Mouse (Mus musculus) frontal cortex, postnatal 36 days (tissue): Measurements from ENCODE around the gene Fbxl18.
"Not testable (repeated sequence)": the region's sequence is repeated elsewhere in the genome, so short reads cannot be mapped to it uniquely, and the experiment has no call there.

Experiments
- DNase-seq, 2 experiments: peaks; one replicate each; pipeline ENCODE4 v3.0.0; 2022; ENCODE audit warnings: low spot score in 2 of 2

Fbxl18 gene

DNA sequence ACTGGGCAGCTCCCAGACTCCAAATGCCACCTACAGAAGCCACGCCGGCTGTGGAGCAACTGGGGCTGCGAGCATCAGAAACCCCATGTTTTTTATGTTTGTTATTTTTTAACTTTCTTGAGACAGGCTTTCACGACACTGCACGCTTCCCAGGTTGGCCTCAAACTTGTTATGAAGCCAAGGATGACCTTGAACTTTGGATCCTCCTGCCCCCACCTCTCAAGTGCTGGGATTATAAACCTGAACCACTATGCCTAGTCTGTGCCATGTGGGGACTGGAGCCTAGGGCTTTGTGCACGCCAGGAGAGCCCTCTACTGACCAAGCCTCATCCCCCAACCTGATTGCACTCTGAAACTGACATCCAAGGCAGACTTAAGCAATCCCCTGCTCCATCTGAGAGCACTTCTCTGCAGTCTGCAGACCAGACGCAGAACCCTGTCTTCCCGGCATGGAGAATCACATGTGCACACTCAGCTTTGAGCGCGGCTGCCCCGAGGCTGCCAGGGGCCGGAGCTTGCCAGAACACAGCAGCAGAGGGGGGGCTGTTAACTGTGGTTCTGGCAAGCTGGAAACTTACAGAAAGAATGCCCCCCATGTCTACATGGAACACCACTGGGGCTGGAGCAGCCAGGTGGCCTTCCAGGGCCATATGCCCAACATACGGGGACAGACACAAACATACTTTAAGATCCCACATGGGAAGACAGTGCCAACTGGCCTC lies 20.3 kb downstream of the Fbxl18 start:
- no peak for DNase-seq

DNA sequence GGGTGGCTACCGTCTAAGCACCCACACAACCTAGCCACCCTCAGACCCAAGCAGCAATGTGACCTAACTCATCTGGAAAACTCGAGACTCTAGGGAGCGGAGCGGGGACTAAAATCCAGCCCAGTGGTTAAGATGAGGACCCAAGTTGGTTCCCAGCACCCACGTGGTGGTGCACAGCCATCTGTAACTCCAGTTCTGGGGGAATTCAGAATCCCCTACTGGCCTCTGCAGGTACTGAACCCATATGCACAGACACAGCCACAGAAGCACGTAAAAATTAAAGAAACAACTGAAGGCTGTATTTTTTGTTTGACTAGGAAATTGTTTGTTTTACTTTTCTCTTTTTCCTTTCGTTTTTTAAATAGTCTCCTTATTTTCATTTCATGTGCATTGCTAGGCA lies 21.5 kb downstream of the Fbxl18 start:
- no peak for DNase-seq

DNA sequence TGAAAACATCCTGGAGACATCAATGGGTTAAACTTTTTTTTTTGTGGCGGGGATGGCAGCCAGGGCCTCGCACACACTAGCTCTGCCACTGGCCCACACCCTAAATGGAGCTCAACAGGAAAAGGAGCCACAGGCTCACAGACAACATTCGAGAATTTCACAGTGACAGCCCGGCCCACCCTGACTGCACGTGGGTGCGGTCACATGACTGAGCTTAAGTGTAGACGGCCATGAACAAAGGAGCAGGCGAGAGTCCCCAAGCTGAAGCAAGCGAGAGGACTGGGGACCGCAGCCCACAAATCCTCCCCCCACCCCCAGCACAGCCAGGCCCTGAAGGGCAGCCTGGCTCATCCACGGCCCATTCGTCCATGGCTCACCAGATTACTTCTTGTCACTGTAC lies 23.5 kb downstream of the Fbxl18 start:
- DNase-seq, result no peak

DNA sequence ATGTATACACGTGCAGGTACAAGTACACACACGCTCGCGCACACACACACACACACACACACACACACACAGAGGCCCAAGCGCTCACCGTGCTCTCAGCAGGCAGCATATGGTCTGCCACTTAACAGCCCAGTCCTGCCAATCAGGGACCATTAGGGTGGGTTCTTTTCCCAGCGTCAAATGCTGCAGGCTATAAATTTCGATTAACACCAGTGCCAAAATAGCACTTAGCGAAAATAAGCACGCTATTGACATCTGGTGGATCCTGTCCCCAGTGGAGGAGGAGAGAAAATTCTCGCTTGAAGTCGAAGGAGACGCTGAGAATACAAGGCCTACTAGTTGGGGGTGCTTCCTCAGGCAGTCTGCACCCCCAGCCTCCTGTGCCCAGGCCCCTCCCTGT lies 25.8 kb downstream of the Fbxl18 start:
- DNase-seq, result peak in 1 of 2 experiments; percentile 26

DNA sequence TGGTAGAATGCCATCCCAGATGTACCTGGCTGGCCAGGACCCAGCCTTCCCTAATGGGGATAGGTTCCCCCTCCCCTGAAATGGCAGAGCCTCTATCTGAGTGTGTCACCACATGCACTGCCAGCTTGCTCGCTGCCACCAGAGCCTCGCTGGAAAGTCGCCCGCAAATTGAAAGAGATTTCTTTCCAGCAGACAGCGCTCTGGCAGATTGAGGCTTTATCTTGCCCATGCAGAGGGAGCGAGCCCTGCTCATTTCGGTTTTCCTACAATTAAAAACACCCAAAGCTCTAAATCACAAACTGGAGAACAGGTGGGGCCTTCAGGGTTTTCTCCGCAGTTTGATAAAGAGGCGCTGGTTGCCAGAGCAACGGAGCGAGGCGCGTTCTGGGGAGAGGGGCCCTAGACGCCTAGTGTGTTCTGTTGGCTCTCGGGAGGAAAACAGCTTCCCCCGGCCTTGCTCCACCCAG lies 37.4 kb downstream of the Fbxl18 start:
- peak; percentile 54 to 83 for DNase-seq

DNA sequence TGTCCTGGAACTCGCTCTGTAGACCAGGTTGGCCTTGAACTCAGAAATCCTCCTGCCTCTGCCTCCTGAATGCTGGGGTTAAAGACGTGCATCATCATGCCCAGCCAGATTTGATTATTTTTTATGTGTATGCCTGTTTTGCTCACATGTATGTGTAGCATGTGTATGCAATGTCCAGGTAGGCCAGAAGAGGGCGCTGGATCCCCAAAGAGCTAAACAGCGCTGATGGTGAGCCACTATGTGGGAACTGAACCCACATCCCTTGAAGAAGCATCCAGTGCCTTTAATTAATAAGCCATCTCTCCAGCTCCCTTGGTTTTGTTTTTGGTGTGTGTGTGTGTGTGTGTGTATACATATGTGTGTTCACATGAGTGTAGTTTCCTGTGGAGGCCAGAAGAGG lies 38.8 kb downstream of the Fbxl18 start:
- no peak for DNase-seq

DNA sequence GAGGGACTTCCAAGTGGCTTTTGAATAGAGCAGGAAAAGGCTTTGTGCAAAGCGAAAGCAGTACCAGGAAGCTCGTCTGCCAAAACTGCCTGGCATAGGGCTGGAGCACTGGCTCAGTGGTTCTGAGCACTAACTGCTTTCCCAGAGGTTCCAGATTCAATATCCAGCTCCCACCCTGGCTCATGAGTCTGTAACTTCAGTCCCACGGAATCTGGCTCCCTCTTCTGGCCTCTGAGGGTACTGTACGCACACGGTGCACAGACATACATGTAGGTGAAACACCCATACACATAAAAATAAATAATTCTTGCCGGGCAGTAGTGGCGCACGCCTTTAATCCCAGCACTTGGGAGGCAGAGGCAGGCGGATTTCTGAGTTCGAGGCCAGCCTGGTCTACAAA lies 40.3 kb downstream of the Fbxl18 start:
- DNase-seq, result peak in 1 of 2 experiments; percentile 43

DNA sequence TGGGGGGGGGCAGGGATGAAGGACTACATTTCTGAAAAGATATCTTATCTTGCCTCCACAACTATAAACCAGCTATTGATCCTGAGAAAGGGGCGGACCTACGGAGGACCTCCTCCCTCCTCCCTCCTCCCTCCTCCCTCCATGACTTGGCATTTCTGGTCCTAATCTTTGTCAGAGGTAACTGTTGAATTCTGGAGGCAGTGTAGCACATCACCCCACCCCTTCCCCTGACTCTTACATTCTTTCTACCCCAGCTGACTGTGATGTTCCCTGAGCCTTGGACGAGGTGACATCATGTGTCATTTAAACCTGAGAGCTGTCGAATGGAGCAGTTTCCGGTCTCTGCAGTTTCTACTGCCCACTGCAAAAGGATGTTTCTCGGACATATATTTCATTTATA lies 41.6 kb downstream of the Fbxl18 start:
- no peak for DNase-seq

DNA sequence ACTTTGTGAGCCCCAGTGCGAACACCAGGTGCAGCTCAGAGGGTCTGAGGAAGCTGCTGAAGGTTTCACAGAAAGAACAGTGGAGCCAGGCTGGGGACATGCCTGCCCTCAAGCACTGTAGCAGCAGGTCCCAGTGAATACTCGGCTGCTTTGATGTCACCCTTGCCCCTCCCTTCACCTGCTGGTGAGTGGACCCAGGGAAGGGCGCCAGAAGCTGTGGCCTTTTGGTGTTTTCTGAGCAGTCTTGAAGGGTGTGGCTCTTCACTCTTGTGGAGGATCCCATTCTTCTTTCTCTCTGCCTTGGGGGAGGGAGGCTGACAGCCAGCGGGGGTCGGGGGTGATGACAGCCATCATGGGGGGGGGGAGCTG lies 43.6 kb downstream of the Fbxl18 start:
- no peak for DNase-seq

DNA sequence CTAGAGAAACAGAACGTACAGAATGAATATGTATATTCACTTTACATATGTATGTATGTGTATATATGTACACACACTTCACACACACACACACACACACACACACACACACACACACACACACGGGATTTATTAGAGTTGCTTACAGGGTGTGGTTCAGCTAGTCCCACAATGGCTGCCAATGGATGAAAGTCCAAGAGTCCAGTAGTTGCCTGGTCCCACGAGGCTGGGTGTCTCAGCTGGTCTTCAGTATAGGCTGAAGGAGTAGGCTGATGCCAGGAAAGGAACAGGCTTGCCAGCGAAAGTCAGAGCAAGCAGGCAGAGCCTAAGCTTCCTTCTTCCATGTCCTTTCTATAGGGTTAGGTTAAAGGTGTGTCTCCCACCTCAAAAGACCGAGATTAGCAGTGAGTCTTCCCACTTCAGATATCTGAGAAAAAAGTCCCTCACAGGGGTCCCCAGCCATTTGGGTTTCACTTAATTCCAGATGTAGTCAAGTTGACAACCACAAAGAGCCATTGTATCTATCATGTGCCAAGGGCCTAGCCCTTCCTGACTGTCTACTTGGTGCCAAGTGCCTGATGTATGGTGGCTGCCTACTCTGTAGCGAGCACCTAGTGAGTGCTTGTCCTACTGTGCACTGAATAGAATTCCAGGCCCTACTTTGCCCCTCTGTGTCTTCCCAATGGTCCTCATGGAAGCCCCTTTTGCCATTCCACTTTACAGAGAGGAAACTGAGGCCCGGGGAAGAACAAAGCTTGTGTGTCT lies 44.1 kb downstream of the Fbxl18 start:
- DNase-seq, result no peak

DNA sequence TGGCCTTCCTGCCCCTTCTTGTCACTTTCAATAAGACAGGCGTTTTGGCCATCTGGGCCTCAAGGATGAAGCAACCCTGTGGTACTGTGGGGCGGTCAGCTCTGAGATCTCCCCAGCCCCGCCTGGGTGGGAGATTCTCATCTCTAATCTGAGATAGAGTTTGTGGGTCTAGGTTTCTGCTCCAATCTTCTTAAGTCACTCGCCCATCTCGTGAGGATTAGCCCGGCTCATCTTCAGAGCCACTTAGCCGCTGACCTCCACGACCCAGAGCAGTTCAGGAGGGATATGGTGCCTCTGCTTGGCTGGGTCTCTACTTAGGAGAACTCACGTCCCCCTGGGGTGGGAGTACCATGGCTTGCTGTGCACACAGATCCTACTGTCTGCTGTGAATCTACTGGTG lies 44.7 kb downstream of the Fbxl18 start:
- DNase-seq, result no peak

DNA sequence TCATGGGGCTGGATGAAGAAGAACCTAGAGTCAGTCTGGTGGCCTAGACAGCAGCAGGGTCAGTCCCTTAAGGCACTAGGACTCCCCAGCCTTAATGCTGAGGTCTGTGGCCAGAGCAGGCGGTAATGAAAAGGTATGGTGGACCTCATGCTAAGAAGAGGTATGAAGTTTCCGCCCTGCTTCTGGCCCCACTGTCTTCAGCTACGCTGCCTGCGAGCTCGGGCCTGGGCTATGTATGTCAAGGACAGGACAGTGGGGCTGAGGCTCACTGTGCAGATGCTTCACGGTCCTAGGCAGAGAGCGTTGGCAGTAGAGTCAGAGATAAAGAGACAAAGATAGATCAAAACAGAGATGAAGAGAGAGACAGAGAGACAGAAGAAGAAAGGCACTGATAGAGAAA lies 46.3 kb downstream of the Fbxl18 start:
- no peak for DNase-seq

DNA sequence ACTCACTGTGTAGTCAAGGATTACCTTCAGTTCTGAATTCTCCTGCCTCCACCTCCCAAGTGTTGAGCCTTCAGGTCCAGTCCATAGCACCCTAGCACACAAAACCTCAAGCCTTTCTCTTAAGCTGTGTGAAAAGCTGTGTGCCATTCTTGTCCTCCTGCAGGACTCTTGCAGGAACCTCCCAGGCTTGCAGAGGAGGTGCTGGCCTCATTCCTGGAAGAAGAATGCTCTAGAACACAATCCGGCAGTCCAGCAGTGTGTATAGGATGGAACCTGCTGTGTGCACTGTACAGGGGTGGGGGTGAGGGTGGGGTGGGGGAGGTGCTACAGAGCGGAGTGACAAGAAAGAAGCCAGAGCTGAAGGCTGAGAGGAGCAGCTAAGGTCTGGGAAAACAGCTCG lies 47.1 kb downstream of the Fbxl18 start:
- no peak for DNase-seq

DNA sequence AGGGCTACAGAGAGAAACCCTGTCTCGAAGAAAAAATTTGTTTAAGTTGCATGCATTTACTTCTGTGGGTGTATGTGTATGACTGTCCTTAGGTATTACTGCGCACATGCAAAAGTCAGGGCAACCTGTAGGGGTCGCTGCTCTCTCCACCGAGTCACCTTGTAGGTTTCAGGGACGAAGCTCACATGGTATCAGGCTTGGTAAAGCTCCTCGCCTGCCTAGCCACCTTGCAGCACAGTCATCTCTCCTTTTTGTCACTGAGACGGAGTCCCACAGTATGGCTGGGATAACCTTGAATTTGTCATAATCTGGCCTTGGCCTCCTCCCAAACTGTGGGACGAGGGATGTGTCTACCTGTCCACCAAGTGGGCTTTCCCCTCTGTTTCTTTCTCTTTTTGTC lies 50.8 kb downstream of the Fbxl18 start:
- DNase-seq, result no peak

DNA sequence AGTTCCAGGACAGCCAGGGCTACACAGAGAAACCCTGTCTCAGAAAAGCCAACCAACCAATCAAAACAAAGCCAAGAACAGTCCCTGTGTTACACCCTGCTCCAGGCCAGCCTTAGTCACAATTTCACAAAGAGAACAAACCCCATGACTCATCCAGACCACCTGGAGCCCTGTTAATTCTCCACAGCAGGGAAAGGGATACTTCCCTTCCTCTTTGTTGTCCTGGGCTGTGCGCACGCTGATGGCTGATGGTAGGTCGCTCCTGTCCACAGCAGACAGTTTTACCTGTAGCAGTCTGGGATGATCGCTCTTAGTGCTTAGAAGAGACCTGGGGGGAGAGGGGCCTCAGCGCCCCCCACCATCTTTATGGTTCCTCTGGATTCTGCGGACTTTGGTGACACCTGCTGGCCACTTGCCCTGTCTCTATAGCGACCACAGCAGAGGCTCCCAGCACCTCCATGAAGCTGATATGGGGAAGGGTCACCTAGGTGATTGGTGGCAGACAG lies 53.0 kb downstream of the Fbxl18 start:
- DNase-seq, result peak in 1 of 2 experiments; percentile 19

DNA sequence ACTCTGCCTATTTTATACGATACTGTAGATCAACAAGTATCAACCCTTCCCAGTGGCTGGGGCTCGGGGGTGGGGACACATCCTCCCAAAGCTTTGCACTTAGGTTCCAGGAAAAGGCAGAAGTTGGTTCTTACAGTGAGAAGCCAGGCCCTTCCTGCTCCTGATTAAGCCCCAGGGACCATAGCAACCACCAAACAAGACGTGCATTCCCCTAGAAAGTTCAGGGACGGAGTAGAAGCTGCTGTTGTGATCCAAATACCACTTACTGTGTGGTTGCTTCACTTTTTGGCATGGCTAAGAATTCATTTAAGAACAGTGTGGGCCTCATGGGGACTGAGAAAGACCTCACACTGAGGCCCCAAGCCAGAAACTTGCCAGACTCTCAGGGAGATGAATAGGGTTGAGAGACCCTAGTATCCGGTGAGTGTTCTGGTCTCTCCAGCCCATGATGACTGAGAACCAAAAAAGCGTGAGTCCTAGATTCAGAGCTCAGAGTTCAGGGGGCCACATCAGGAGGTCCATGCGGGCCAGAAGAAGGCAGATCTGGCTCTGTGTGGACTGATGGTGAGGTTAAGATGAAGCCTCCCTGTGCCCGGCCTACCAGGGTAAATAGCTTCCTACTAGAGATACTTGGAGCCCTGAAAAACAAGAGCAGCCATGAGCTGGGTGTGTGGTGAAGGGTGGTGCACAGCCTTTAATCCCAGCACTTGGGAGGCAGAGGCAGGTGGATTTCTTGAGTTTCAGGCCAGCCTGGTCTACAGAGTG lies 53.7 kb downstream of the Fbxl18 start:
- DNase-seq, result no peak

DNA sequence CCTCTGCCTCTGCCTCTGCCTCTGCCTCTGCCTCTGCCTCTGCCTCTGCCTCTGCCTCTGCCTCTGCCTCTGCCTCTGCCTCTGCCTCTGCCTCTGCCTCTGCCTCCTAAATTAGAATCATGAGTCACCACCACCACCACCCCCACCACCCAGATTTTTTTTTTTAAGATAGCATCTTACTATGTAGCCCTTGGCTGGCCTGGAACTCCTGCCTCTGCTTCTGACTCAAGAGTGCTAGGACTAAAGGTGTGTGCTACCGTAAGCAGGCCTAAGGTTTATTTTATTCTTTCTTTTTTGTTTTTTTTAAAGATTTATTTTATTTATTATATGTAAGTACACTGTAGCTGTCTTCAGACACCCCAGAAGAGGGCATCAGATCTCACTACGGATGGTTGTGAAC lies 57.8 kb downstream of the Fbxl18 start:
- DNase-seq, result not testable (repeated sequence)

DNA sequence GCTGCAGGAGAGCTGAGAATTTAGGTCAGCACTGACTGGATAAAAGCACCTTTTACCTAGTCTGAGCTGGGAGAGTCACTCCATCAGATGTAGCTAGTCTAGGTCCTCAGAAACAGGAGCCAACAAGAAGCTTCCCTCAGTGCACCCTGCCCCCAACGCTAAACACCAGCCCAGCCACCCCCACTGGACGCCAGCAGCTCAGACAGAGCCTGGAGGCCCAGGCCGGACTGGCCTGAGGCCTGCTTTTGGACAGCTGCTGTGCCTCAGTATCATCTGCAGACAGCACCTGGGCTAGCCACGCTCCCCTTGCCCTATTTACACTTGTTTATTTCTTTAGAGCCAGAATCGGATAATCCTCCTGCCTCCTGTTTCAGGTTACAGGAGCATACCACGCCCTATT lies 58.3 kb downstream of the Fbxl18 start:
- DNase-seq, result no peak

DNA sequence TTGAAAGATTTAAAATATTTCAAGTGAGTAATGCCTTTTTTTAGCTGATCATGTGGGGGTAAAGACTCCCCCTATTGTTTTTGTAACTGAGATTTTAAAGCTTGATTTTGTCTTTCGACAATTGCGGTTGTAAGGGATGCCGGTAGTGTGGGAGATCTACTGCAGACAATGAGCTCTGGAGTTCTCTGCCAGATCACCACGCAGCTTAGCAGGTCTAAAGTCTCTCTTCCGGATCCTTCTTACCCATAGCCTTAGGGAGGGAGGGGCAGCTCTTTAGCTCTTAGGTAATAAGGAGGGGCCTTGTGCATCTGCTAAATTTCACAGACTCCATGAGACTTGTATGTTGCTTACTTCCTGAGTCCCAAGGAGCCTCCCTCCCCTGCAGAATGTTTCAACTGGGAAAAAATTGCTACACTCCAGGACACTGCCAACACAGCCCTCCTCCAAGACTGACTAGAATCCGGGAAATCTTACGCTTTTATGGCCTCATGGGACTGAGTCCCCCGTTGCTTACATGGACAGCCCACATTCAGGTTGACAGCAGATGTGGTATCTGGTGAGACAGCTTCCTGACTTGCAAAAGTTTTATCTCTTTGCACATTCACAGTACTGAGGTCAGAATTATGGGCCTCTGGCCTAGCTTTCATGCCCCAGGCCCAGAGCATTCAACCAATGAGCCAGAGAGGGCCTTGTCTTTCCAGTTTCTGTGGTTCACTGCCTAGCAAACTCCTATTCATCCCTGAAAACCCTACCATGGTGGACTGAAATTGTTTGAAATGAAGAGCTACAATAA lies 61.4 kb downstream of the Fbxl18 start:
- DNase-seq, result no peak

DNA sequence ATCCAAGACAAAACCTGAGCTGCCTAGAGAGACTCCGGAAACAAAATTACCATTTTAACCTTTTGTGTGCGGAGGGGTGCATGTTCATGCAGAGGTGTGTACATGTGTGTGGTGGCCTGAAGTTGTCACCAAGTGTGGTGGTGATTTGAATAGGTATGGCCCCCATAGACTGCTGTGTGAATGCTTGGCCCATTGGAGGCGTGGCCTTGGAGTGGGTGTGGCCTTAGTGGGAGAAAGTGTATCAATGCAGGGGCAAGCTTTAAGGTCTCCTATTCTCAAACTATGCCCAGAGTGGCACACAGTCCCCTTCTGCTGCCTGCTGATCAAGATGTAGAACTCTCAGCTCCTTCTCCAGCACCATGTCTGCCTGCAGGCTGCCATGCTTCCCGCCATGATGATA lies 69.1 kb downstream of the Fbxl18 start:
- no peak for DNase-seq

DNA sequence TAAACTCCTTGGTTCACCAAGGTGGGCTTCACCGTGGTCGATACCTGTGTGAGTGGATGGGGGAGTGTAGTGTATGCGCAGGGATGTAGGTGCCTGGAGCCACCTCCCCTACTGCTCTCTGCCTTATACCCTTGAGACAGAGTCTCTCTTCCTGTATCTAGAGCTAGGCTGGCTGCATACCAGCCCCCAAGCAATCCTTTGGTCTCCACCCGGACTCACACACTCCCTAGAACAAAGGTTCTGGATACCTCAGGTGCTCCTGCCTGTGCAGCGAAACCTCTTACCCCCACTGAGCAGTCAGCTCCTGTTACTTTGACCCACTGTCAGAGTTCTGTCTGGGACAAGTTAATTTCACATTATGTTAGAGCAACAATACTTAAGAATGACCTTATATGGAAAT lies 69.6 kb downstream of the Fbxl18 start:
- no peak for DNase-seq

DNA sequence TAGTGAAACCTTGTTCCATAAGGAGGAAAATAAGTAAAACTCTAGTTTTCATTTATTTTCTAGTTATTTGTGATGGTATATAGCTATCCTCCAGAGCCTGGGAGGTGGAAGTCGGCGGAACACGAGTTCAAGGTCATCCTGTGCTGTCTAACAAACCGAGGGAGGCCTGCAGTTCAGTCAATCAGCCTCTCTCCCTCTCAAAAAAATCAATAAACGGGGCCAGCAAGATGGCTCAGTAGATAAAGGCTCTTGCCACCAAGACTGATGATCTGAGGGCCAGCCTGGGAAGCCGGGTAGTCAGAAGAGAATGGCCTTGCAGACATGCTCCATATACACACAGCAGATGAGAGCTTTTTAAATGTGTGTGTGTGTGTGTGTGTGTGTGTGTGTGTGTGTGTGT lies 71.1 kb downstream of the Fbxl18 start:
- no peak for DNase-seq
